Mouse (Mus musculus): ENCODE measurements at regions not wholly inside any gene's neighbourhood (a gene's known extent, or its start where the extent isn't known, plus 50 kb on each side); places are given as distances from the start of the nearest gene placed in this dataset.
A peak's percentile ranks its signal among the peaks of the same experiment; 100 is the strongest.

DNA sequence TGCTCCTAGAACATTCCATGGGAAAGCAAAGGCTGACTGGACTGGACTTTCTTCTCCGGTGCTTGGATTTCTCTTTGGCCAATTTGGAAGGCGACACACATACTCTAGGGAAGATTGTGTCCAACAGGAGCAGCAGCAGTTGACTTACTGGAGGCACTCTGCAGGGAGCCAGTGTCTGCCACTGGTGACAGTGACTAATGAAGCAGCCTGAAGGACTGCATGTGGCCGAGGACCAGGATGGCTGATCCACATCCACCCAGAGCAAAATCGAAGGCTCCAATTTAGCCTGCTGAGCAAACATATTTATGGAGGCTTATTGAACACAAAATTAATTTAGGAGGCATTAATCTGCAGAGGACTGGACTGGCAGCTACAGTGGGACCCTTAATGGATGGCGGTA is 81.9 kb downstream of the Rpl14 start:
- ATAC-seq (ENCODE audit: insufficient read depth, low FRiP score, low TSS enrichment), result no peak
- WGBS, result 42% methylated on average over 5 of the region's 5 CpGs

DNA sequence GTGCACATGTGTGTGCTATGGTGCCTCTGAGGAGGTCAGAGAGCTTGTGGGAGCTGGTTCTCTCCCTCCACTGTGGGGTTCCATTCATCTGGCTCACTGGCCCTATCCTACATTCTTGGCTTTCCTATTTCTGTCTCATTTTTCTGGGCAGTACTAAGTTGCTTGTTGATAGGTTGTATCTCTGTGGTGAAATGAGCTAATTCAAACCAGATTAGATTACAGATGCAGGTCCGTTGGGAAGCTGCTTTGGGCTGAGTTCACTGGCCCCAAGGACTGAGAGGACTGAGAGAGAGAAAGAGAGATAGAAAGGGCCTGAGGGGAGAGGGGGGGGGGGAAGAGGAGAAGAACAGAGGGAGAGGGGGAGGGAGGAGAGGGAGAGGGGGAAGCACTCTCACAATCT is 83.5 kb downstream of the Rpl14 start:
- H3K4me1 ChIP-seq (ENCODE audit: control insufficient read depth, insufficient read depth, low read length), result peaks cover 19% of the 10 kb centered on the region
- H3K9ac ChIP-seq (ENCODE audit: low read length), result no peak overlapping the region
- DNase-seq (ENCODE audit: low spot score), result no peak
- H3K27ac ChIP-seq (ENCODE audit: low read depth, low read length), result no peak overlapping the region
- no peaks in the 10 kb centered on the region for H3K36me3 ChIP-seq (ENCODE audit: control insufficient read depth, insufficient read depth, low read length)
- H3K4me3 ChIP-seq (ENCODE audit: low read depth, low read length), result no peak overlapping the region
- no peaks in the 10 kb centered on the region for H3K27me3 ChIP-seq (ENCODE audit: control insufficient read depth, insufficient read depth, low read length)
- ATAC-seq (ENCODE audit: insufficient read depth, low FRiP score, low TSS enrichment), result no peak
- no peaks in the 10 kb centered on the region for H3K9me3 ChIP-seq (ENCODE audit: control insufficient read depth, low read length)
- H3K4me2 ChIP-seq (ENCODE audit: low read depth), result no peak overlapping the region
- 50% methylated on average over 1 of the region's 1 CpGs for WGBS

More for the DNA sequence above, 81.9 kb downstream of the Rpl14 start:
- Histone ChIP-seq H3K4me1 (ENCODE audit: control insufficient read depth, insufficient read depth, low read length) (peaks cover 19% of the 10 kb centered on the region), H3K36me3 (ENCODE audit: control insufficient read depth, insufficient read depth, low read length) (no peaks in the 10 kb centered on the region), H3K9ac (ENCODE audit: low read length) (no peak overlapping the region), H3K27me3 (ENCODE audit: control insufficient read depth, insufficient read depth, low read length) (no peaks in the 10 kb centered on the region), H3K4me2 (ENCODE audit: low read depth) (no peak overlapping the region), H3K27ac (ENCODE audit: low read depth, low read length) (no peak overlapping the region), H3K9me3 (ENCODE audit: control insufficient read depth, low read length) (no peaks in the 10 kb centered on the region), H3K4me3 (ENCODE audit: low read depth, low read length) (no peak overlapping the region)
- peak; percentile 43 for DNase-seq (ENCODE audit: low spot score)

DNA sequence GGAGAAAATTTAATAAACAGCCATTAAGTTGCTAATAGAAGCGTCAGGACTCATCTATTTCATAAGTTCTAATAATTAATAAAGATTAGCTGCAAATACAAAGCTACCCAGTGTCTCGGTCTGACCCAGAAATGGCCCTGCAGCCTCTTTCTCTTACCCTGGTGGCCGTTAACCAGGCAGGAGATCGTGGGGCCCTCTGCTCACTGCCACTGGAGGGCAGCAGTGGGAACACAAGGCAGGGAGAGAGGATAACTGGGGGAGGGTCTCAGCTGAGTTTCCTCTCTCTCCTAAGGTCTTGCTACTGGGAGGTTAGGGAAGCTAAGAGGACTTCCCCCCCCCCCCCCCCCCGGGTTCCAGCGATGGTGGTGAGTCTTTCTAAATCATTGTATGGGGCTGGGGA is 85.7 kb downstream of the Rpl14 start:
- no peak for ATAC-seq (ENCODE audit: insufficient read depth, low FRiP score, low TSS enrichment)

DNA sequence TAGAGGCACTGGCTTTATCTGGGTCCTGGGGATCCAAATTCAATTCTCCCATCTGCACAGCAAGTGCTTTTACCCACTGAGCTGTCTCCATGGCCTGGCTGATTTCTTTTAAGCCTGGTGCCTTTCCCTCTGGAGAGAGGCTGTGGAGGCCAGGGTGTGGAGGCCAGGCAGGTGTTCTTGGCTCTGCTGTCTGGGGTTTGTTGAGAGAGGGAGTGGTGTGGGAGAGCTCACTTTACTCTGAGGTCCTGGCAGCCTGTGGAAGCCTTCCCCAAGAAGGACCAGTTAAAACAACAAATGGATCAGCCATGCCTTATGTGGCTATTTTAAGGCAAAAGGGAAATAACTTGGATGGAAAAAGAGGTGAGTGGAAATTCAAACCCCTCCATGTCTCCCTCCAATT is 86.5 kb downstream of the Rpl14 start:
- no peak for DNase-seq (ENCODE audit: low spot score)
- Histone ChIP-seq H3K9ac (ENCODE audit: low read length) (no peak overlapping the region), H3K4me1 (ENCODE audit: control insufficient read depth, insufficient read depth, low read length) (peaks cover 19% of the 10 kb centered on the region), H3K27ac (ENCODE audit: low read depth, low read length) (no peak overlapping the region), H3K4me3 (ENCODE audit: low read depth, low read length) (no peak overlapping the region), H3K4me2 (ENCODE audit: low read depth) (no peak overlapping the region), H3K27me3 (ENCODE audit: control insufficient read depth, insufficient read depth, low read length) (no peaks in the 10 kb centered on the region), H3K9me3 (ENCODE audit: control insufficient read depth, low read length) (no peaks in the 10 kb centered on the region), H3K36me3 (ENCODE audit: control insufficient read depth, insufficient read depth, low read length) (no peaks in the 10 kb centered on the region)
- ATAC-seq (ENCODE audit: insufficient read depth, low FRiP score, low TSS enrichment), result no peak

More for the DNA sequence above, 85.7 kb downstream of the Rpl14 start:
- no peaks in the 10 kb centered on the region for H3K27me3 ChIP-seq (ENCODE audit: control insufficient read depth, insufficient read depth, low read length)
- H3K4me3 ChIP-seq (ENCODE audit: low read depth, low read length), result no peak overlapping the region
- no peak overlapping the region for H3K4me2 ChIP-seq (ENCODE audit: low read depth)
- peaks cover 19% of the 10 kb centered on the region for H3K4me1 ChIP-seq (ENCODE audit: control insufficient read depth, insufficient read depth, low read length)
- DNase-seq (ENCODE audit: low spot score), result peak; percentile 70
- no peaks in the 10 kb centered on the region for H3K36me3 ChIP-seq (ENCODE audit: control insufficient read depth, insufficient read depth, low read length)
- H3K9me3 ChIP-seq (ENCODE audit: control insufficient read depth, low read length), result no peaks in the 10 kb centered on the region
- H3K27ac ChIP-seq (ENCODE audit: low read depth, low read length), result no peak overlapping the region
- H3K9ac ChIP-seq (ENCODE audit: low read length), result no peak overlapping the region
- 16% methylated on average over 6 of the region's 6 CpGs for WGBS

DNA sequence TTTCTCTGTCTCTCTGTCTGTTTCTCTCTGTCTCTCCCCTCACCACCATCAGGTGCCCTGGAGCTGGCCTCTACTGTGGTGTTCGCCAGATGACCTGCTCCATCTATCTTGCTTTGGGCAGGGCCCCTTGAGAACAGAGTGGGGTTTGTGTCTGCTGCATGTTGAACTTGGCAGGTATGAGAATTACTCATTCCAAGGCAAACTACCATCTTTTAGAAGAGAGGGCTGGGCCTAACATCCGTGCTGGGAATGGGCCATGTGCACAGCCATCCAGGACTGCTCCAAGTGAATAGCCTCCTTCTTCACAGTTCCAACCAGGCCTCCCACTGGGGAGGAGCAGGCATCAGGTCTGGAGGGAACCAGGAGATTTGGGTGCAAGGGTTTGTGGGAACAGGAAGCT is 87.3 kb downstream of the Rpl14 start:
- H3K27ac ChIP-seq (ENCODE audit: low read depth, low read length), result no peak overlapping the region
- no peaks in the 10 kb centered on the region for H3K27me3 ChIP-seq (ENCODE audit: control insufficient read depth, insufficient read depth, low read length)
- WGBS, result 84% methylated on average over 2 of the region's 2 CpGs

DNA sequence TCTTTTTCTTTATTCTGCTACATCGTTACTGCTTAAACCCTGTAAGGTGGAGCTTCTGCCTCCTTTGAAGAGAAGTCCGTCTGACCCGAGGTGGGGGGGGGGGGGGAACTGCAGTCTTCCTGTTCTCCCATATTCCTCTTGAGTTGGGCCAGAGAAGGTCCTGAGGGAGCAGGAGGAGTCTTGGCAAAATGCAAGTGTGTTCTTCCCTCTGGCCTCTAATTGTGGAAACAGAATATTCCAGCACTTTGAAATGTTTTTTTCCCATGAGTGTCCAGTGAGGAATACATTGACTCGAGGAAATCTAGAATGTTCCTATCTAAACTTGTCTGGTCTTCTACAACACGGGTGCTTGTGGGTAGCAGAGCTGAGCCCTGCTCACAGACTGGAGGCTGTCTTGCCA is 90.0 kb downstream of the Rpl14 start:
- Histone ChIP-seq H3K4me1 (ENCODE audit: control insufficient read depth, insufficient read depth, low read length) (0 out of 2 replicates have a peak, but pooled peaks cover 6% of the 10 kb centered on the region), H3K36me3 (ENCODE audit: control insufficient read depth, insufficient read depth, low read length) (no peaks in the 10 kb centered on the region), H3K27me3 (ENCODE audit: control insufficient read depth, insufficient read depth, low read length) (no peaks in the 10 kb centered on the region), H3K27ac (ENCODE audit: low read depth, low read length) (no peak overlapping the region), H3K9me3 (ENCODE audit: control insufficient read depth, low read length) (no peaks in the 10 kb centered on the region), H3K4me3 (ENCODE audit: low read depth, low read length) (no peak overlapping the region), H3K4me2 (ENCODE audit: low read depth) (no peak overlapping the region), H3K9ac (ENCODE audit: low read length) (no peak overlapping the region)
- ATAC-seq (ENCODE audit: insufficient read depth, low FRiP score, low TSS enrichment) (no peak), DNase-seq (ENCODE audit: low spot score) (no peak)
- whole genome bisulfite sequencing, result 70% methylated on average over 5 of the region's 5 CpGs

More for the DNA sequence above, 87.3 kb downstream of the Rpl14 start:
- H3K4me3 ChIP-seq (ENCODE audit: low read depth, low read length), result no peak overlapping the region
- no peaks in the 10 kb centered on the region for H3K9me3 ChIP-seq (ENCODE audit: control insufficient read depth, low read length)
- H3K36me3 ChIP-seq (ENCODE audit: control insufficient read depth, insufficient read depth, low read length), result no peaks in the 10 kb centered on the region
- peaks cover 12% of the 10 kb centered on the region for H3K4me1 ChIP-seq (ENCODE audit: control insufficient read depth, insufficient read depth, low read length)
- DNase-seq (ENCODE audit: low spot score) (no peak), ATAC-seq (ENCODE audit: insufficient read depth, low FRiP score, low TSS enrichment) (no peak)
- H3K9ac ChIP-seq (ENCODE audit: low read length), result no peak overlapping the region
- H3K4me2 ChIP-seq (ENCODE audit: low read depth), result no peak overlapping the region

DNA sequence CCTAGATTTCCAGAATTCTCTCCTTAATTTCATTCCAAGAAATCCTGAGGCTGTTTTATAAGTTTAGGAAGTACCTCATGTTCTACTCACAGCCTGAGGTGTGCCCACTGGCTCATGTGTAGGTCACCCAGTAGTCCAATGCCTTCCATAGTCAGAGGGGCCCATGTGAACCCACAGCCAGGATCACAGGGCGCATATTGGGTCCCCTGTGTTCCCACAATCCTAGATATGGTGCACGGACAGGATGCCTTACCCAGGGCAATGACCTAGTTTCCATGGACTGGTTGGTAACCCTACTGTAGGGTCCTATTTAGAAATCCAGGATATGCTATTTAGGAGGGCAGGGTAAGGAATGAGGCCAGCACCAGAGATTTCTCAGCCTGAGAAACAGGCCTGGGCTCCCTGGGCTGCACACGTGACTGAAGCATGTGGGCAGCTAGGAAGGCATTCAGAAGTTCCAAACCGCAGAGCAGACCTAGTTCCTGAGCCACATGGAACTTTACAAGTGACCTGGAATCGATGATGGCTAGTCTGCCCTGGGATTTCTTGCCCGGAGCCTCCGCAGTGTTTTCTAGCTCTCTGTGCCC is 90.5 kb downstream of the Rpl14 start:
- no peak overlapping the region for H3K27ac ChIP-seq (ENCODE audit: low read depth, low read length)
- no peak overlapping the region for H3K4me3 ChIP-seq (ENCODE audit: low read depth, low read length)
- DNase-seq (ENCODE audit: low spot score) (no peak), ATAC-seq (ENCODE audit: insufficient read depth, low FRiP score, low TSS enrichment) (no peak)
- WGBS, result 91% methylated on average over 7 of the region's 7 CpGs
- 0 out of 2 replicates have a peak, but pooled peaks cover 6% of the 10 kb centered on the region for H3K4me1 ChIP-seq (ENCODE audit: control insufficient read depth, insufficient read depth, low read length)
- H3K9ac ChIP-seq (ENCODE audit: low read length), result no peak overlapping the region
- H3K9me3 ChIP-seq (ENCODE audit: control insufficient read depth, low read length), result no peaks in the 10 kb centered on the region
- no peak overlapping the region for H3K4me2 ChIP-seq (ENCODE audit: low read depth)
- H3K36me3 ChIP-seq (ENCODE audit: control insufficient read depth, insufficient read depth, low read length), result no peaks in the 10 kb centered on the region
- no peaks in the 10 kb centered on the region for H3K27me3 ChIP-seq (ENCODE audit: control insufficient read depth, insufficient read depth, low read length)

DNA sequence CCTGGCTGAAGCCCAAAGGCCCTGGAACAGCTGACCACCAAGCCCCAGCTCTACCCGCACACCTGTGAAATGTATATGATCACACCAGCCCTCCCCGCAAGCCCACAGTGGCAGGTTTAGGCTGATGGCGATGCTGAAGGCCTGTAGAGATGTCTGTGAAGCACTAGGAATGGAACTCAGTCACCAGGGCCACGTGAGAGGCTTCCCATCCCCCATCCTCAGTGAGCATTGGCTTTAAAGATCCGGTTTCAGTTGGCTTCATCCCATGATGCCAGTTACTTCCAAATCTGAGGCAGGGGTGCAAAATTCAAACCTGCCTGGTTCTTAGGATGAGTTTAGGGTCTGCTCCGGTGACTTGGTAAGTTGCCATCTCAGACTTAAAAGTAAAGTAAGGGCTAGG is 91.9 kb downstream of the Rpl14 start:
- no peaks in the 10 kb centered on the region for H3K36me3 ChIP-seq (ENCODE audit: control insufficient read depth, insufficient read depth, low read length)
- DNase-seq (ENCODE audit: low spot score) (no peak), ATAC-seq (ENCODE audit: insufficient read depth, low FRiP score, low TSS enrichment) (no peak)
- WGBS, result 67% methylated on average over 6 of the region's 6 CpGs
- H3K4me2 ChIP-seq (ENCODE audit: low read depth), result no peak overlapping the region
- H3K9me3 ChIP-seq (ENCODE audit: control insufficient read depth, low read length), result no peaks in the 10 kb centered on the region
- no peaks in the 10 kb centered on the region for H3K27me3 ChIP-seq (ENCODE audit: control insufficient read depth, insufficient read depth, low read length)
- no peaks in the 10 kb centered on the region for H3K4me1 ChIP-seq (ENCODE audit: control insufficient read depth, insufficient read depth, low read length)
- no peak overlapping the region for H3K4me3 ChIP-seq (ENCODE audit: low read depth, low read length)
- no peak overlapping the region for H3K9ac ChIP-seq (ENCODE audit: low read length)
- no peak overlapping the region for H3K27ac ChIP-seq (ENCODE audit: low read depth, low read length)

DNA sequence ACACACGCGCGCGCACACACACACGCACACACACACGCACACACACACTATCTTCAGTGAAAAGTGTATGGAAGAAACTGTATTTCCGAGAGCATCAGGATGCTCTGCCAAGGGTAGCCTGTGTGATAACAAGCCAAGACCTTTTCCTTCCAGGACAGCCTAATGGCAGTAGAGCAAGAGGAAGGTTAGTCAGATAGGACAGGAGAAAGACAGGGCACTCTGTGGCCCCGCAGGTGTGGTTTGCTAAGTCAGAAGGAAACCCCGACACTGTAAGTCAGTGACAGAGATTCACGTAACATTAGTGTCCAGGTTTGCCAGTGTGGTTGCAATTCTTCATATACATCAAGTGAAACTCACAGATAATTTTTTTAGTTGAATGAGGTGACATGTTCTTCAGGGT is 92.8 kb downstream of the Rpl14 start:
- H3K4me1 ChIP-seq (ENCODE audit: control insufficient read depth, insufficient read depth, low read length), result no peaks in the 10 kb centered on the region
- ATAC-seq (ENCODE audit: insufficient read depth, low FRiP score, low TSS enrichment) (no peak), DNase-seq (ENCODE audit: low spot score) (no peak)
- H3K9me3 ChIP-seq (ENCODE audit: control insufficient read depth, low read length), result no peaks in the 10 kb centered on the region
- no peak overlapping the region for H3K27ac ChIP-seq (ENCODE audit: low read depth, low read length)
- H3K4me3 ChIP-seq (ENCODE audit: low read depth, low read length), result no peak overlapping the region
- 92% methylated on average over 10 of the region's 10 CpGs for WGBS
- H3K36me3 ChIP-seq (ENCODE audit: control insufficient read depth, insufficient read depth, low read length), result no peaks in the 10 kb centered on the region
- H3K27me3 ChIP-seq (ENCODE audit: control insufficient read depth, insufficient read depth, low read length), result no peaks in the 10 kb centered on the region
- no peak overlapping the region for H3K9ac ChIP-seq (ENCODE audit: low read length)
- no peak overlapping the region for H3K4me2 ChIP-seq (ENCODE audit: low read depth)
